Mouse (Mus musculus): ENCODE results near the gene Rlbp1. TPM values are rescaled to one million over a fixed set of nuclear protein-coding genes. Genes with fewer than 3 reads are reported as not detected.

The Rlbp1 gene
- polyA plus RNA-seq, 1 experiment from 2014 or later = 0.55 TPM

DNA sequence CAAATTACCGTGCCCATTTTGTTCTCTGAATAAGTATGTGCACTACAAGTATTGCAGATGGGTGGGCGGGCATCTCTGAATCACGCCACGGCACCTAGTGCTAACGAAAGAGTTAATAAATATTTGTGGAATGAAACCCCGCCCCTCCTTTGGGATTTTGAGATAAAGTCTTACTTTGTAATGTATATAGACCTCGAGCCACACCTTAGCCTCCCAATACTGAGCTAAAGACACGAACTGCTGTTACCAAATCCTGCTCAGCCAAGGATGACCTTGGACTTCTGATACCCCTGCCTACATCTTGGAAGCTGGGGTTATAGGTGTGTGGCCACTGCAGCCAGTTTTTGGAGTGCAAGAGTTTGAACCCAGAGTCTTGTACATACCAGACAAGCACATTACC lies 11.6 kb upstream of the Rlbp1 start:
- Histone ChIP-seq H3K9ac (ENCODE audit: low read length) (no peak overlapping the region), H3K36me3 (ENCODE audit: control insufficient read depth, insufficient read depth, low read length) (no peaks in the 10 kb centered on the region), H3K9me3 (ENCODE audit: control insufficient read depth, low read length) (no peaks in the 10 kb centered on the region), H3K4me2 (ENCODE audit: low read depth, severe bottlenecking) (no peak overlapping the region), H3K4me1 (ENCODE audit: control insufficient read depth, insufficient read depth, low read length) (no peaks in the 10 kb centered on the region), H3K27ac (replicated peaks; ENCODE audit: low read depth, low read length) (no peak overlapping the region), H3K27me3 (ENCODE audit: control insufficient read depth, insufficient read depth, low read length) (no peaks in the 10 kb centered on the region), H3K4me3 (ENCODE audit: low read depth, low read length) (no peak overlapping the region)
- ATAC-seq (ENCODE audit: insufficient number of reproducible peaks, low FRiP score, low TSS enrichment, low read depth) (no peak), DNase-seq (ENCODE audit: low spot score) (no peak)
- WGBS = 85% methylated on average over 8 of the region's 8 CpGs

- DNase-seq (ENCODE audit: low spot score) = no peak
- H3K9ac ChIP-seq (ENCODE audit: low read length) = no peak overlapping the region
- H3K4me3 ChIP-seq (ENCODE audit: low read depth, low read length) = no peak overlapping the region
- H3K27ac ChIP-seq (replicated peaks; ENCODE audit: low read depth, low read length) = no peak overlapping the region
- H3K9me3 ChIP-seq (ENCODE audit: control insufficient read depth, low read length) = no peaks in the 10 kb centered on the region
- no peaks in the 10 kb centered on the region; the same call in 1 of the 2 replicates for H3K4me1 ChIP-seq (ENCODE audit: control insufficient read depth, insufficient read depth, low read length)
- H3K27me3 ChIP-seq (ENCODE audit: control insufficient read depth, insufficient read depth, low read length) = no peaks in the 10 kb centered on the region
- WGBS = 51% methylated on average over 10 of the region's 10 CpGs
- no peaks in the 10 kb centered on the region for H3K36me3 ChIP-seq (ENCODE audit: control insufficient read depth, insufficient read depth, low read length)
- ATAC-seq (ENCODE audit: insufficient number of reproducible peaks, low FRiP score, low TSS enrichment, low read depth) = no peak
- H3K4me2 ChIP-seq (ENCODE audit: low read depth, severe bottlenecking) = no peak overlapping the region
Observed at GRCm38 (mm10) chr7:79397446-79397963, 10.7 kb upstream of the Rlbp1 start.

GRCm38 (mm10) chr7:79395186-79395585 lies 8.3 kb upstream of the Rlbp1 start:
- no peak overlapping the region for H3K9ac ChIP-seq (ENCODE audit: low read length)
- H3K9me3 ChIP-seq (ENCODE audit: control insufficient read depth, low read length) = no peaks in the 10 kb centered on the region
- 89% methylated on average over 7 of the region's 7 CpGs for WGBS
- no peak for ATAC-seq (ENCODE audit: insufficient number of reproducible peaks, low FRiP score, low TSS enrichment, low read depth)
- DNase-seq (ENCODE audit: low spot score) = no peak
- H3K27me3 ChIP-seq (ENCODE audit: control insufficient read depth, insufficient read depth, low read length) = no peaks in the 10 kb centered on the region
- H3K4me3 ChIP-seq (ENCODE audit: low read depth, low read length) = no peak overlapping the region
- H3K4me2 ChIP-seq (ENCODE audit: low read depth, severe bottlenecking) = no peak overlapping the region
- no peaks in the 10 kb centered on the region for H3K36me3 ChIP-seq (ENCODE audit: control insufficient read depth, insufficient read depth, low read length)
- no peaks in the 10 kb centered on the region; the same call in 1 of the 2 replicates for H3K4me1 ChIP-seq (ENCODE audit: control insufficient read depth, insufficient read depth, low read length)
- H3K27ac ChIP-seq (replicated peaks; ENCODE audit: low read depth, low read length) = no peak overlapping the region

DNA sequence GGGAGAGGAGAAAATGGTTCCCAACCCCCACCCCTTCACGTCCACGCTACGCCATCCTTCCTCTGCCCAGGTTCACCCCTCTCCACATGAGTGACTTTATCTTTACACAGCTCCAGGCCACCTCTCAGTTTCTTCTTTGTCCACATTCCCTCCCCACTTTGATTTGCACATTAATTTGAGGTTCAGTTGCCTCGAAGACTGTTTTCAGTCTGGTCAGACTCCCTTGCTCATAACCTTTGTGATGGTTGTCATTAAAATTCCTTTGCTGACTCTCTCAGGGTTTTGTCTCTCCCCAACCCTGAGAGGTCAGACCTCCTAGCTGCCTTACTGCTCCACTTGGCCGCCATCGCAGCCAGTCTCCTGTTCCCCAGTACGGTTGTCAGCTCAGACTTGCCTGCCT lies 7.8 kb upstream of the Rlbp1 start:
- DNase-seq (ENCODE audit: low spot score) = no peak
- ATAC-seq (ENCODE audit: insufficient number of reproducible peaks, low FRiP score, low TSS enrichment, low read depth) = no peak
- Histone ChIP-seq H3K27me3 (ENCODE audit: control insufficient read depth, insufficient read depth, low read length) (no peaks in the 10 kb centered on the region), H3K9me3 (ENCODE audit: control insufficient read depth, low read length) (no peaks in the 10 kb centered on the region), H3K4me2 (ENCODE audit: low read depth, severe bottlenecking) (no peak overlapping the region), H3K27ac (replicated peaks; ENCODE audit: low read depth, low read length) (no peak overlapping the region), H3K4me1 (ENCODE audit: control insufficient read depth, insufficient read depth, low read length) (no peaks in the 10 kb centered on the region; the same call in 1 of the 2 replicates), H3K4me3 (ENCODE audit: low read depth, low read length) (no peak overlapping the region), H3K9ac (ENCODE audit: low read length) (no peak overlapping the region), H3K36me3 (ENCODE audit: control insufficient read depth, insufficient read depth, low read length) (no peaks in the 10 kb centered on the region)
- WGBS = 78% methylated on average over 7 of the region's 7 CpGs

DNA sequence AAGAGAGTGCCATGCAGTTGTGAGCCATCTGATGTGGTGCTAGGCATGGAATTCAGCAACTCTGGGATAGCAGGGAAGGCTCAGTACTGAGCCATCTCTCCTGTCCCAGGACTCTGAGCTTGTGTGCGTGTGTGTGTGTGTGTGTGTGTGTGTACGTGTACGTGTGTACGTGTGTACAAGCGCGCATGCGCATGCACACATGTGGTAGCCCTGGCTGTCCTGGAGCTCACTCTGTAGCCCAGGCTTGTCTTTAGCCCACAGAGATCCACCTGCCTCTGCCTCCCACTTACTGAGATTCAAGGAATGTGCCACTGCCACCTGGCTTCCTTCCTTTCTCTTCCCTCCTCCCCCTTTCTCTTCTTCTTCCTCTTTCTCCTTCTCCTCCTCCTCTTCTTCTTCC lies 7.1 kb upstream of the Rlbp1 start:
- no peak for ATAC-seq (ENCODE audit: insufficient number of reproducible peaks, low FRiP score, low TSS enrichment, low read depth)
- 95% methylated on average over 7 of the region's 7 CpGs for WGBS

DNA sequence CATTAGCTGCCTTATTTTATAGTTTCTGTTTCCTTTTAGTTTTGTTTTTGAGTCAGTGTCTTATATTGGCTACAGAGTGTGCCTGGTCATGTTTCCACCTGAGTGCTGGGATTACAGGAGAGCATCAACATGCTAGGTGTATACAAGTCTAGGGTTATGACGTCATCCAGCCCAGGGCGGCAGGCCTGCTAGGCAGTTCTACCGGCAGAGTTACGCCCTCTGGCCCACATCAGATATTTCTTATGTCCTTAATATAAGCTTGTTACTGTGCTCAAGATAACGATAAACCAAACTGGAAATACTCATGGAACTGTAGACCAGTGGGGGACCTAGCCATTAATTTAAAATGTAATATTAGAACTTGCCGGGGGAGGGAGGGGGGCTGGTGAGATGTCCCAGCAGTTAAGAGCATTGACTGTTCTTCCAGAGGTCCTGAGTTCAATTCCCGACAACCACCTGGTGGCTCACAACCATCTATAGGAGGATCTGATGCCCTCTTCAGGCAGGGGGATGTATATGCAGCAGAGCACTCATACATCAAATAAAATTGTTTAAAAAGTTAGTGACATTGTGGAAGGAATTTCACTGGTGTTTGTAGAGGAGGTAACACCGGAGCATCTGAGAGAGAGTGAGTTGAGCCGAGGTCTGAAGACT lies 6.1 kb upstream of the Rlbp1 start:
- no peak for DNase-seq (ENCODE audit: low spot score)
- H3K4me2 ChIP-seq (ENCODE audit: low read depth, severe bottlenecking) = peak overlapping the region; percentile 92
- no peak overlapping the region; the same call in 1 of the 2 replicates for H3K27ac ChIP-seq (replicated peaks; ENCODE audit: low read depth, low read length)
- H3K4me1 ChIP-seq (ENCODE audit: control insufficient read depth, insufficient read depth, low read length) = no peaks in the 10 kb centered on the region; the same call in 1 of the 2 replicates
- no peaks in the 10 kb centered on the region for H3K36me3 ChIP-seq (ENCODE audit: control insufficient read depth, insufficient read depth, low read length)
- no peaks in the 10 kb centered on the region for H3K9me3 ChIP-seq (ENCODE audit: control insufficient read depth, low read length)
- ATAC-seq (ENCODE audit: insufficient number of reproducible peaks, low FRiP score, low TSS enrichment, low read depth) = no peak
- no peak overlapping the region for H3K9ac ChIP-seq (ENCODE audit: low read length)
- 60% methylated on average over 9 of the region's 9 CpGs for WGBS
- H3K27me3 ChIP-seq (ENCODE audit: control insufficient read depth, insufficient read depth, low read length) = no peaks in the 10 kb centered on the region
- H3K4me3 ChIP-seq (ENCODE audit: low read depth, low read length) = peak overlapping the region; percentile 64

More for the DNA sequence above, 7.1 kb upstream of the Rlbp1 start:
- Histone ChIP-seq H3K36me3 (ENCODE audit: control insufficient read depth, insufficient read depth, low read length) (no peaks in the 10 kb centered on the region), H3K27ac (replicated peaks; ENCODE audit: low read depth, low read length) (no peak overlapping the region), H3K27me3 (ENCODE audit: control insufficient read depth, insufficient read depth, low read length) (no peaks in the 10 kb centered on the region), H3K9ac (ENCODE audit: low read length) (no peak overlapping the region), H3K9me3 (ENCODE audit: control insufficient read depth, low read length) (no peaks in the 10 kb centered on the region), H3K4me1 (ENCODE audit: control insufficient read depth, insufficient read depth, low read length) (no peaks in the 10 kb centered on the region; the same call in 1 of the 2 replicates), H3K4me3 (ENCODE audit: low read depth, low read length) (no peak overlapping the region), H3K4me2 (ENCODE audit: low read depth, severe bottlenecking) (no peak overlapping the region)
- DNase-seq (ENCODE audit: low spot score) = no peak

DNA sequence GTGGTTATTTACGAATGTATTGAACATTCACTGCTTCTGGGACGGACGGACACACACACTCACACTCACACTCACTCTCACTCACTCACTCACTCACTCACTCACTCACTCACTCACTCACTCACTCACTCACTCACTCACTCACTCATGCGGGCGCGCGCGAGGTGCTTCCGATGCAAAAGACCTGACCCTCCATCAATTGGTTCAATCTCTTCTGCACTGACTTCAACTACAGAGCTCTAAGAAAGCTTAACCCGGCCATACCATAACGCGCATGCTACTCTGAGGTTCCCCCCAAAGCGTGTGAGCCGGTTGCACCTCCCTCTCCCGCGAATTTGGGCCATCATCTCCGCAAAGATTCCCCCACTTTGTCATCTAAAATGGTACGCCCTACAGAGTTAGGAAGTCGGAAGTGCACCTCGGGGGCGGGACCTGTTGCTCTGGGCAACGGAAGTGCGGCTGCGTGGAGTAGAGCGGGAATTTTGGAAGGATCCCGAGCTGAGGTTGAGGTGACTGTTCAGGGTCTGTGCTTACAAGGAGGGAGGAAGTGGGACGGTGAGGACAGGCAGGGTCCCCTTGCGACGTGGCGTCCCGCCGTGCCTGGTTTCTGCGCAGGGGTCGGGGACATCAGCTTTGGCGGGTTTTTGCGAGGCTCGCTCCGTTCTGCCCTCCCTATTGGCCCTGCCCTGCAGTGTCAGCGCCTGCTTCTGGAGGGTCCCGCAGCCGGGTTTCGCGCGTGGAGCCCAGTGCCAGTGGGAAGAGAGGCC lies 5.2 kb upstream of the Rlbp1 start, which contains the start of gene Fanci:
Gene Fanci, plus strand, starts transcription at position 47 of the 767 bp plus-strand sequence.
- Histone ChIP-seq H3K4me2 (ENCODE audit: low read depth, severe bottlenecking) (peak within 1 kb of the TSS; percentile 92), H3K27me3 (ENCODE audit: control insufficient read depth, insufficient read depth, low read length) (no peaks in the 10 kb centered on the region), H3K9ac (ENCODE audit: low read length) (peak within 1 kb of the TSS; percentile 77), H3K36me3 (ENCODE audit: control insufficient read depth, insufficient read depth, low read length) (no peaks in the 10 kb centered on the region), H3K27ac (replicated peaks; ENCODE audit: low read depth, low read length) (peak within 1 kb of the TSS; percentile 60), H3K4me3 (ENCODE audit: low read depth, low read length) (peak within 1 kb of the TSS; percentile 64), H3K4me1 (ENCODE audit: control insufficient read depth, insufficient read depth, low read length) (no peaks in the 10 kb centered on the region; the same call in 1 of the 2 replicates), H3K9me3 (ENCODE audit: control insufficient read depth, low read length) (no peaks in the 10 kb centered on the region)
- WGBS = under 1% methylated on average over 44 of the region's 44 CpGs
- ATAC-seq (ENCODE audit: insufficient number of reproducible peaks, low FRiP score, low TSS enrichment, low read depth) (peak; percentile 89), DNase-seq (ENCODE audit: low spot score) (peak; percentile 99)

DNA sequence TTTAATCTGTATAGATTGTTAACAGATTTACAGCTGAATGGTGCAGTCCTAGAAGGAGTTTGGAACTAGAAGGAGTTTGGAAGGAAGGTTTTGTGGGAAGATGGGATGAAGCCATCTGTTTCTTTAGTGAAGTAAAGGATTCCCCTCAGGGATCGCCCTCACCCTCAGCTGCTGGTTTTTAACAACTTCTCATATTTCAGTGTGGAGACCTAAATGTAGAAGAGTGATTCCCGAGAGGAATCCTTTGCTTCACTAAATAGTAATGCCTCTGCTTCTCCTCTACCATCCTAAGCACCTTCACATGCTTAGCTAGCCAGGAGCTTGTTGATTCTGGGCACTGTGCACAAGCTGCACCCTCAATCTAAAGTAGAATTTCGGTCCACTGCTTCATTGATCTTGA lies 4.6 kb upstream of the Rlbp1 start:
- 3% methylated on average over 3 of the region's 3 CpGs for WGBS
- H3K9me3 ChIP-seq (ENCODE audit: control insufficient read depth, low read length) = no peaks in the 10 kb centered on the region
- H3K4me1 ChIP-seq (ENCODE audit: control insufficient read depth, insufficient read depth, low read length) = no peaks in the 10 kb centered on the region; the same call in 1 of the 2 replicates
- peak overlapping the region; percentile 64 for H3K4me3 ChIP-seq (ENCODE audit: low read depth, low read length)
- peak overlapping the region; percentile 77 for H3K9ac ChIP-seq (ENCODE audit: low read length)
- DNase-seq (ENCODE audit: low spot score) (no peak), ATAC-seq (ENCODE audit: insufficient number of reproducible peaks, low FRiP score, low TSS enrichment, low read depth) (no peak)
- H3K27me3 ChIP-seq (ENCODE audit: control insufficient read depth, insufficient read depth, low read length) = no peaks in the 10 kb centered on the region
- H3K4me2 ChIP-seq (ENCODE audit: low read depth, severe bottlenecking) = peak overlapping the region; percentile 92
- H3K27ac ChIP-seq (replicated peaks; ENCODE audit: low read depth, low read length) = peak overlapping the region; percentile 60
- no peaks in the 10 kb centered on the region for H3K36me3 ChIP-seq (ENCODE audit: control insufficient read depth, insufficient read depth, low read length)
